Mouse (Mus musculus): ENCODE measurements at regions not wholly inside any gene's neighbourhood (a gene's known extent, or its start where the extent isn't known, plus 50 kb on each side); places are given as distances from the start of the nearest gene placed in this dataset.

DNA sequence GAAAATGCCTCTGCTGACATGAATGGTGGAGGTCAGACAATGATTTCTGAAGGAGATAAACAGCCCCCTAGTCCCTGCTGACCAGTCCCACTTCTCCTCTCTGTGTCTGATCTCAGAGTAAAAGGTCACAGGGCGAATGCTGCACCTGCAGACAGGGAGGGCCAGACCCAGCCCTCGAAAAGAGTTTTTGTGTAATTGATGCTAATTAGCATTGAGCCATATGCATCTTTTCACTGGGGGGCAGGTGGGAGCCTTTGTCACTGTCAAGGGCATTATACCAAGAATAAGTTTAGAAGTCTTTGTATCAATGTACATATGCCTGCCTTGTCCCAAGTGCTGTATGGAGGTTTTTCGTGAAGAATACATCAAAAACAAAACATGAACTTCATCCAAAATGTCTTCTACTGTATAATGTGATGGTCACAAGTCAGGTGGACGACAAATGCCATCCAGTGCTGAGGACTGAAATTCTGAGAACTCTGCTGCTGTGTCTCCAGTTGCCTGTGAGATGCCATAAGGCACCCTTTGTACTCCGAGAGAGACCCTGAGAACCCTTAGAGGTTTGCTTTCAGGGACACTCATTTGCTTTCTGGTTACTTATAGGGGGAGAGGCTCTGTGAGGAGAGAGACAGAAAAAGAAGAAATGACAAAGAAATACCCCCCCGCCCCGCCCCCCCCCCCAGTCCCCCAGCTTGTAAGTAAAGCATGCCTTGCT, 528.5 kb upstream of the Marcks start:
- no peak for TF ChIP-seq CTCF (conservative IDR thresholded peaks at IDR 0.05; ENCODE audit: insufficient read depth, insufficient read length, low read depth, low read length)
- TF ChIP-seq POLR2A (IDR thresholded peaks at IDR 0.05; ENCODE audit: low read depth, low read length), result no peak

All from kidney, adult 2 months (tissue).